Mouse (Mus musculus) heart, adult 9 months (tissue): ENCODE results near the gene Pde1b.

Experiments
- DNase-seq, 2 experiments: peaks; one replicate each; pipeline ENCODE4 v3.0.0; 2022; ENCODE audit warnings: low spot score in 2 of 2

Gene Pde1b

DNA sequence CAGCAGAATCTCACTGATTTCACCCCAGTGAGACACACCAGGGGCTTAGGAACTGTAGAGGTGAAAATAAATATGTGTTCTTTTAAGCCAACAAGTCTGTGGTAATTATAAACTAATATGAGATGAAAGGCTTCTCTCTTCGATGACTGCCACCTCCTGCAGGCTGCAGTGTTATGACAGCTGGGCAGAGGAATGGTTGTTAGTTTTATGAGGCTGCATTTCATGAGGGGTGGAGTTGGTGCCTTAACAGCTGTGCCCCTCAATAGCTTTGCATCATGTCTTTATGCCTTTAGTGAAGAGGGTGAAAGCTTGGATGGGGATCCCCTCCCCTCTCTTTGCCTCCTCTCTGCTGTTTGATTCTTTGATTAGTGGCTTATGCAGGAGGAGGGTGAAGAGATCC, 48.2 kb downstream of the Pde1b start:
- DNase-seq: no peak

- DNase-seq: peak in 1 of 2 experiments; percentile 16
These were observed 49.4 kb downstream of the Pde1b start for GRCm38 (mm10) chr15:103552096-103552690.

DNA sequence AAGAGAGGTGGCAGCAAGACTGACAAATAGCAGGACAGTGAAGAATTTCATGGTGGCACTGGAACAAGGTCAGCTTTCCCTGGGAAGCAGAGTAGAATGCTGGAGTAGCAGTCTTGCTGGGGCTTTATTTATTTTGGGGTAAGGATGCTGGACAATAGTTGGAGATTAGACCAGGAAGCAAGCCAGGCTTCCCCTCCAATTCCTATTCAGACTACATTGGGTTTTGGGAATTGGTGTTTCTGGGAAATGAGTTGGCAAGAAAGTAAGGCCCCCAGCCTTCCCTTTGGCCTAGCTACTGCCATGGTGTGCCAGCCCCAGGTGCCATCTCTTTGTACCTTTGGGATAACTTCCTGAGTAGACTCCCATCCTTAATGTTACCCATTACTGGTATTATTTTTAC, 62.1 kb downstream of the Pde1b start, which contains the start of gene Glycam1:
TSS of gene Glycam1 (minus strand) at position 101 of the 400 bp plus-strand sequence.
- DNase-seq: no peak
